In the genomic region with DNA sequence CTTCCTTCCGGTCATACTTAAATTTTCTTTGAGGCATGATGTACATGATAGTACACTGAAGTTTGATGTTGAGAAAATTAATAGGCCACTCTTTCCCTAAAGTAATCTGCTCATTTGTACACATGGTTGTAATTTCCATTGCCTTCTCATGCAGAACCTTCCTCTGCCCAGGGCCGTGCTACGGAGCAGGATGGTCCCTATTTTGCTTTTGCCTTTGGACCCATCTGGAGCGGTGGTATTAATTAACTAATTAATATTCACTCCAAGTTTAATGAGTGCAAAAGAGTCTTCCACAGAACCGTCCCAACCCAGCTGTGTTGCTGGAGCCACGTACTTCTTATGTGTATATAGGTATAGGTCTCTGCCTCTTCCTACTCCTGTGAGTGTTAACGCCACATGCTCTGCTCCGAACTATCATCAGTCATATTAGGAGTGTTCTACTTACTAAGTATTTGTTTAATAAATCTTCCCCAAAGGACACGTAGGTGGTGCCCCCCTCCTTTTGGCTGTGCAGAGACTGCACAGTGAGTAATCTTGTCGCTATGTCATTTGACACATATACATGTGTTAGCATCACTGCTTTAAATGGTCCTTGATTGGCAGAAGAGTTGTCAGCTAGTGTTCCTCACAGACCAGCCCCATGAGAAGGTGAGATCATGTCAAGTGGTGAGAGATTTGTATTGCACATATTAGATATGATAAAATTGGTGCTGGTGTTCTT, we compare ENCODE assay signal across 13 mouse cellular contexts. TPM values are rescaled to one million over a fixed set of nuclear protein-coding genes. Genes with fewer than 3 reads are reported as not detected.
A peak's percentile ranks its signal among the peaks of the same experiment; 100 is the strongest.
DNase-seq lines count a peak whose midpoint lies in the region; ATAC-seq lines count a peak whose summit lies in the region.
"Had no signal": no experiment of that assay in that cellular context is flagged by ENCODE, and none has a peak within 500 bp of the region (broad histone marks: within the 10 kb centered on the region; RNA-seq: fewer than 3 reads in every experiment).

No protein-coding gene starts in this region.

- peak overlapping the region; percentile 34; the same call in 1 of the 2 replicates for H3K4me2 ChIP-seq in heart, embryonic 14.5 days (ENCODE audit: low read length)
- no peak overlapping the region for H3K4me2 ChIP-seq in kidney, embryonic 16.5 days (replicated peaks; ENCODE audit: low read depth, low read length)
- no peak overlapping the region for H3K4me2 ChIP-seq in forebrain, embryonic 13.5 days
- H3K4me2 ChIP-seq in hindbrain, embryonic 16.5 days (ENCODE audit: low read length): no peak overlapping the region
- H3K4me2 ChIP-seq: embryonic facial prominence, embryonic 13.5 days; liver, embryonic 13.5 days; stomach, embryonic 15.5 days had no signal

- no peaks in the 10 kb centered on the region for H3K9me3 ChIP-seq in heart, embryonic 14.5 days (ENCODE audit: control insufficient read depth, low read length)
- 0 out of 2 replicates have a peak, but pooled peaks cover 2% of the 10 kb centered on the region for H3K9me3 ChIP-seq in kidney, embryonic 16.5 days (ENCODE audit: low read length)
- H3K9me3 ChIP-seq in forebrain, embryonic 13.5 days (replicated peaks): no peaks in the 10 kb centered on the region
- no peaks in the 10 kb centered on the region for H3K9me3 ChIP-seq in hindbrain, embryonic 16.5 days (ENCODE audit: control insufficient read depth, low read length)
- H3K9me3 ChIP-seq: embryonic facial prominence, embryonic 13.5 days; liver, embryonic 13.5 days; stomach, embryonic 15.5 days had no signal

- no peak for ATAC-seq in heart, embryonic 14.5 days (ENCODE audit: insufficient number of reproducible peaks, insufficient read depth, low FRiP score, low read depth)
- ATAC-seq in kidney, embryonic 16.5 days (ENCODE audit: low FRiP score, low TSS enrichment): peak; percentile 31
- ATAC-seq in forebrain, embryonic 13.5 days: peak; percentile 54; the same call in 1 of the 2 replicates
- 0 out of 2 replicates have a peak, but pooled peaks have one; percentile 44 for ATAC-seq in hindbrain, embryonic 16.5 days

- no peak overlapping the region for H3K9ac ChIP-seq in heart, embryonic 14.5 days (ENCODE audit: low read length)
- H3K9ac ChIP-seq in kidney, embryonic 16.5 days (replicated peaks; ENCODE audit: low read length): no peak overlapping the region
- no peak overlapping the region for H3K9ac ChIP-seq in forebrain, embryonic 13.5 days
- no peak overlapping the region for H3K9ac ChIP-seq in hindbrain, embryonic 16.5 days (ENCODE audit: low read depth, low read length)
- H3K9ac ChIP-seq: embryonic facial prominence, embryonic 13.5 days; liver, embryonic 13.5 days; stomach, embryonic 15.5 days had no signal

- peaks cover 4 to 28% of the 10 kb centered on the region in 2 experiments for H3K4me1 ChIP-seq in heart, embryonic 14.5 days (ENCODE audit: control insufficient read depth in 2 of 2, insufficient read depth in 2 of 2, low read length in 2 of 2)
- 0 out of 2 replicates have a peak, but pooled peaks cover 5% of the 10 kb centered on the region for H3K4me1 ChIP-seq in kidney, embryonic 16.5 days (ENCODE audit: insufficient read depth, low read length)
- peaks cover 13% of the 10 kb centered on the region for H3K4me1 ChIP-seq in forebrain, embryonic 13.5 days
- H3K4me1 ChIP-seq in hindbrain, embryonic 16.5 days (ENCODE audit: control insufficient read depth, insufficient read depth, low read depth, low read length): peaks cover 4% of the 10 kb centered on the region
- H3K4me1 ChIP-seq: embryonic facial prominence, embryonic 13.5 days; stomach, embryonic 15.5 days had no signal

- intact Hi-C loops in heart, postnatal 36 days (cut with DNase I): no loop called here
- intact Hi-C loops in left cerebral cortex, postnatal 25 days (cut with DNase I): no loop called here

- DNase-seq in heart, postnatal 36 days: no peak
- DNase-seq in kidney, postnatal 10 days: no peak
- no peak for DNase-seq in spleen, postnatal 36 days (ENCODE audit: low spot score in 2 of 2)
- DNase-seq in left cerebral cortex, postnatal 25 days (ENCODE audit: low spot score in 2 of 2): no peak
- DNase-seq: liver, embryonic 13.5 days; lung, postnatal 10 days; retina, postnatal 1 day had no signal

- WGBS in heart, embryonic 14.5 days: 82% methylated on average over 10 of the region's 10 CpGs
- WGBS in kidney, embryonic 16.5 days: 74% methylated on average over 10 of the region's 10 CpGs
- 77% methylated on average over 10 of the region's 10 CpGs for whole genome bisulfite sequencing in forebrain, embryonic 13.5 days
- 69% methylated on average over 10 of the region's 10 CpGs for WGBS in hindbrain, embryonic 16.5 days

- H3K4me3 ChIP-seq in heart, embryonic 14.5 days (ENCODE audit: control insufficient read depth in 1 of 2, insufficient read depth in 1 of 2, low read depth in 1 of 2, low read length in 2 of 2): no peak overlapping the region
- no peak overlapping the region for H3K4me3 ChIP-seq in kidney, embryonic 16.5 days (ENCODE audit: low read length)
- H3K4me3 ChIP-seq in forebrain, embryonic 13.5 days: no peak overlapping the region
- H3K4me3 ChIP-seq in hindbrain, embryonic 16.5 days (ENCODE audit: low read length): no peak overlapping the region
- H3K4me3 ChIP-seq: embryonic facial prominence, embryonic 13.5 days; liver, embryonic 13.5 days; stomach, embryonic 15.5 days had no signal

- H3K27ac ChIP-seq in heart, embryonic 14.5 days (replicated peaks in 1 of 2; ENCODE audit: control insufficient read depth in 1 of 2, insufficient read depth in 1 of 2, low read depth in 2 of 2, low read length in 2 of 2): peak overlapping the region in 1 of 2 experiments; percentile 55; a peak in 1 of 4 replicates
- H3K27ac ChIP-seq in kidney, embryonic 16.5 days (ENCODE audit: low read length): no peak overlapping the region
- H3K27ac ChIP-seq in forebrain, embryonic 13.5 days: no peak overlapping the region
- H3K27ac ChIP-seq in hindbrain, embryonic 16.5 days (ENCODE audit: low read depth, low read length): no peak overlapping the region
- H3K27ac ChIP-seq: embryonic facial prominence, embryonic 13.5 days; liver, embryonic 13.5 days; stomach, embryonic 15.5 days had no signal

- H3K27me3 ChIP-seq in heart, embryonic 14.5 days (ENCODE audit: control insufficient read depth, insufficient read depth, low read length): no peaks in the 10 kb centered on the region
- no peaks in the 10 kb centered on the region for H3K27me3 ChIP-seq in kidney, embryonic 16.5 days (ENCODE audit: insufficient read depth, low read length)
- H3K27me3 ChIP-seq in forebrain, embryonic 13.5 days: no peaks in the 10 kb centered on the region
- no peaks in the 10 kb centered on the region for H3K27me3 ChIP-seq in hindbrain, embryonic 16.5 days (replicated peaks; ENCODE audit: control insufficient read depth, insufficient read depth, low read length)
- H3K27me3 ChIP-seq: embryonic facial prominence, embryonic 13.5 days; liver, embryonic 13.5 days; stomach, embryonic 15.5 days had no signal

- H3K36me3 ChIP-seq in heart, embryonic 14.5 days (ENCODE audit: control insufficient read depth, insufficient read depth, low read length): no peaks in the 10 kb centered on the region
- no peaks in the 10 kb centered on the region for H3K36me3 ChIP-seq in kidney, embryonic 16.5 days (ENCODE audit: insufficient read depth, low read length)
- no peaks in the 10 kb centered on the region for H3K36me3 ChIP-seq in forebrain, embryonic 13.5 days (ENCODE audit: poor library complexity, severe bottlenecking)
- no peaks in the 10 kb centered on the region for H3K36me3 ChIP-seq in hindbrain, embryonic 16.5 days (ENCODE audit: control insufficient read depth, insufficient read depth, low read length)
- H3K36me3 ChIP-seq: embryonic facial prominence, embryonic 13.5 days; liver, embryonic 13.5 days; stomach, embryonic 15.5 days had no signal

RNA-seq across cellular contexts. Expression of a gene that starts 34.0 kb away (rescaled TPM):
- 32.0 and 34.4 TPM in 2 replicates for polyA plus RNA-seq in heart, embryonic 14.5 days (2014; fragmentation: Nextera tagmentation; extraction: Ambion mirVana)
- total RNA-seq in heart, postnatal 36 days (2021): 10 to 100 TPM in 1 of 2 experiments, 1 to 10 TPM in 1; 9.1 to 12.0 TPM
- polyA plus RNA-seq in kidney, embryonic 16.5 days (2015; fragmentation: Nextera tagmentation; extraction: Ambion mirVana): 29.2 and 34.9 TPM in 2 replicates
- 36.7 and 40.1 TPM in 2 replicates for polyA plus RNA-seq in forebrain, embryonic 13.5 days (2015; fragmentation: Nextera tagmentation; extraction: Ambion mirVana)
- polyA plus RNA-seq in hindbrain, embryonic 16.5 days (2015; fragmentation: Nextera tagmentation; extraction: Ambion mirVana): 45.0 and 54.7 TPM in 2 replicates
- total RNA-seq in left cerebral cortex, postnatal 25 days (2021): 10 to 100 TPM; 72.1 to 76.6 TPM
